Mouse (Mus musculus) heart, adult 2 months (tissue): Measurements from ENCODE around the gene Ipmk.
A peak's percentile ranks its signal among the peaks of the same experiment; 100 is the strongest.

Experiments used
- CTCF ChIP-seq: fragments of 200-600 bp; IDR thresholded peaks from 2 replicates; pipeline ENCODE4 v1.8.1; 2022; ENCODE audit warnings: antibody characterized with exemption, mild to moderate bottlenecking, moderate library complexity
- POLR2A ChIP-seq: fragments of 200-500 bp; IDR thresholded peaks from 2 replicates; pipeline ENCODE4 v1.6.1; 2011; ENCODE audit warnings: mild to moderate bottlenecking, low read depth, low read length, control low read depth; ENCODE audit not compliant: insufficient read depth

- peak; percentile 74 for TF ChIP-seq CTCF
- no peak for TF ChIP-seq POLR2A
Measured at GRCm38 (mm10) chr10:71306190-71306589, 41.4 kb upstream of the Ipmk start.
